9 mouse cellular contexts compared by ENCODE assay signal in genomic region chr12:40680551-40680950, GRCm38 (mm10).
DNase-seq lines count a peak whose midpoint lies in the region; ATAC-seq and TF ChIP-seq lines count a peak whose summit lies in the region.
"Had no signal": no experiment of that assay in that cellular context is flagged by ENCODE, and none has a peak within 500 bp of the region (broad histone marks: within the 10 kb centered on the region; RNA-seq: fewer than 3 reads in every experiment).

No protein-coding gene starts in this region.

- no peaks in the 10 kb centered on the region for H3K4me1 ChIP-seq in bone marrow, adult 2 months (ENCODE audit: control insufficient read depth, insufficient read depth, low read length)
- H3K4me1 ChIP-seq: hindbrain, embryonic 15.5 days had no signal

- TF ChIP-seq POLR2A in bone marrow, adult 2 months (IDR thresholded peaks at IDR 0.05; ENCODE audit: borderline replicate concordance, control insufficient read depth, low read depth, low read length), result no peak

- DNase-seq in gastrocnemius, adult 18-20 months (ENCODE audit: low spot score), result peak; percentile 23
- DNase-seq in gastrocnemius, postnatal 10 days, result no peak
- DNase-seq in right cerebral cortex, postnatal 14 days, result peak; percentile 21
- no peak for DNase-seq in right cerebral cortex, adult 18-20 months
- no peak for DNase-seq in c-Kit-positive CD71-positive TER-119-positive erythroid progenitor cells, embryonic 14.5 days (ENCODE audit: low spot score)

- peak; percentile 61 for TF ChIP-seq CTCF in bone marrow, adult 2 months (IDR thresholded peaks at IDR 0.05; ENCODE audit: control insufficient read depth, insufficient read depth, low read length)

- WGBS in bone marrow, adult 2 months, result 82% methylated on average over 1 of the region's 1 CpGs

- no peak overlapping the region for H3K27ac ChIP-seq in bone marrow, adult 2 months (ENCODE audit: control insufficient read depth, insufficient read depth, low read depth, low read length, poor library complexity)
- H3K27ac ChIP-seq: hindbrain, embryonic 15.5 days had no signal

- no peak overlapping the region for H3K4me3 ChIP-seq in bone marrow, adult 2 months (replicated peaks; ENCODE audit: control insufficient read depth, low read depth, low read length)
- H3K4me3 ChIP-seq: hindbrain, embryonic 15.5 days had no signal

- peak; percentile 69 for ATAC-seq in inflammation-experienced regulatory T-cells, adult 6 months
- ATAC-seq in megakaryocyte, adult 5-6 weeks (ENCODE audit: poor library complexity, severe bottlenecking), result peak; percentile 97

Comparison
In these comparisons a context has a peak if more than half of its experiments do, and no peak if none do; other contexts are left out.
1. DNase-seq: peak in gastrocnemius, adult 18-20 months (single experiment) and right cerebral cortex, postnatal 14 days (single experiment); none in gastrocnemius, postnatal 10 days (single experiment), right cerebral cortex, adult 18-20 months (single experiment) and c-Kit-positive CD71-positive TER-119-positive erythroid progenitor cells, embryonic 14.5 days (single experiment).